Mouse (Mus musculus) CH12.LX (cell line): Measurements from ENCODE around the gene Plod1. TPM values are rescaled to one million over a fixed set of nuclear protein-coding genes. Genes with fewer than 3 reads are reported as not detected.

Experiments used
- DNase-seq: peaks from one replicate; pipeline ENCODE4 v3.0.0-alpha.2; 2013; ENCODE audit errors: extremely low read depth
- H3K27ac ChIP-seq: 2 replicates; pipeline ENCODE4 v1.5.1; 2012; ENCODE audit warnings: low read depth, mild to moderate bottlenecking, control low read depth, moderate library complexity; ENCODE audit not compliant: insufficient read depth
- H3K27me3 ChIP-seq: replicated peaks from 2 replicates; pipeline ENCODE3; 2012; ENCODE audit warnings: inconsistent platforms
- H3K36me3 ChIP-seq, 2 experiments: replicated peaks in 1 of 2; 2 replicates each; pipeline versions ENCODE3 to v1.6.1; 2012; ENCODE audit warnings: inconsistent platforms in 1 of 2, low read length in 1 of 2, mild to moderate bottlenecking in 1 of 2, mixed read lengths in 1 of 2, moderate library complexity in 1 of 2; ENCODE audit not compliant: control insufficient read depth in 1 of 2, insufficient read depth in 1 of 2
- H3K4me1 ChIP-seq, 2 experiments: 2 replicates each; pipeline ENCODE4 v1.6.1; 2012; ENCODE audit warnings: inconsistent platforms in 1 of 2, moderate library complexity in 1 of 2; ENCODE audit not compliant: insufficient read depth in 2 of 2, control insufficient read depth in 1 of 2
- H3K4me2 ChIP-seq: 2 replicates; pipeline ENCODE4 v1.6.1; 2012; ENCODE audit warnings: low read depth, mild to moderate bottlenecking, control low read depth; ENCODE audit not compliant: poor library complexity, insufficient read depth, severe bottlenecking
- H3K4me3 ChIP-seq, 3 experiments: fragments of 150-350 bp in 1 of 3; sonication (generic) in 1 of 3; replicated peaks in 1 of 3; 2 replicates each; pipeline versions ENCODE3 to v1.5.1; 2011 to 2012; ENCODE audit warnings: low read depth in 2 of 3, low read length in 2 of 3, mild to moderate bottlenecking in 2 of 3, moderate library complexity in 2 of 3, control low read depth in 1 of 3, improper control_type of control experiment in 1 of 3, inconsistent platforms in 1 of 3, mixed read lengths in 1 of 3; ENCODE audit not compliant: poor library complexity in 1 of 3
- H3K79me2 ChIP-seq: replicated peaks from 2 replicates; pipeline ENCODE4 v1.6.1; 2012; ENCODE audit warnings: mild to moderate bottlenecking, moderate library complexity; ENCODE audit not compliant: control insufficient read depth, poor library complexity, insufficient read depth, severe bottlenecking; ENCODE audit errors: extremely low read depth
- H3K9ac ChIP-seq: 2 replicates; pipeline ENCODE4 v1.6.1; 2012; ENCODE audit warnings: low read depth, mild to moderate bottlenecking, control low read depth, moderate library complexity; ENCODE audit not compliant: insufficient read depth
- H3K9me3 ChIP-seq: replicated peaks from 2 replicates; pipeline ENCODE3; 2012; ENCODE audit warnings: low read length, inconsistent platforms, mixed read lengths
- CHD1 ChIP-seq: IDR thresholded peaks from 2 replicates; pipeline ENCODE4 v1.6.1; 2012; ENCODE audit warnings: low read depth, low read length, improper control_type of control experiment, inconsistent platforms
- CTCF ChIP-seq, 2 experiments: IDR thresholded peaks in 1 of 2; conservative IDR thresholded peaks in 1 of 2; 2 replicates each; pipeline ENCODE4 v1.5.1; 2011 to 2012; ENCODE audit warnings: low read depth in 2 of 2, low read length in 2 of 2, improper control_type of control experiment in 1 of 2, inconsistent platforms in 1 of 2, mild to moderate bottlenecking in 1 of 2, moderate library complexity in 1 of 2
- ELF1 ChIP-seq: IDR thresholded peaks from 2 replicates; pipeline ENCODE4 v1.6.1; 2014; ENCODE audit warnings: low read depth, mild to moderate bottlenecking, inconsistent platforms, low read length, improper control_type of control experiment
- ETS1 ChIP-seq: conservative IDR thresholded peaks from 2 replicates; pipeline ENCODE4 v1.6.1; 2012; ENCODE audit warnings: low read depth, mild to moderate bottlenecking, inconsistent platforms, low read length, improper control_type of control experiment, moderate library complexity
- HCFC1 ChIP-seq: IDR thresholded peaks from 2 replicates; pipeline ENCODE4 v1.6.1; 2012; ENCODE audit warnings: low read depth, mild to moderate bottlenecking, inconsistent platforms, low read length, improper control_type of control experiment
- IRF4 ChIP-seq: IDR thresholded peaks from 2 replicates; pipeline ENCODE4 v1.6.1; 2014; ENCODE audit warnings: low read depth, mild to moderate bottlenecking, inconsistent platforms, low read length, improper control_type of control experiment
- JUN ChIP-seq: IDR thresholded peaks from 2 replicates; pipeline ENCODE4 v1.6.1; 2011; ENCODE audit warnings: low read depth, mild to moderate bottlenecking, low read length, improper control_type of control experiment, moderate library complexity; ENCODE audit not compliant: insufficient read depth
- JUND ChIP-seq: conservative IDR thresholded peaks from 2 replicates; pipeline ENCODE4 v1.6.1; 2011; ENCODE audit warnings: low read depth, low read length, improper control_type of control experiment
- MXI1 ChIP-seq: IDR thresholded peaks from 2 replicates; pipeline ENCODE4 v1.6.1; 2011; ENCODE audit warnings: mild to moderate bottlenecking, low read depth, low read length, improper control_type of control experiment
- NELFE ChIP-seq: IDR thresholded peaks from 2 replicates; pipeline ENCODE4 v1.6.1; 2011; ENCODE audit warnings: low read depth, low read length, improper control_type of control experiment
- PAX5 ChIP-seq: IDR thresholded peaks from 2 replicates; pipeline ENCODE4 v1.6.1; 2012; ENCODE audit warnings: low read length, inconsistent platforms, mixed read lengths
- POLR2A ChIP-seq: IDR thresholded peaks from 2 replicates; pipeline ENCODE4 v1.6.1; 2011; ENCODE audit warnings: low read depth, mild to moderate bottlenecking, improper control_type of control experiment, low read length
- POLR2AphosphoS2 ChIP-seq: IDR thresholded peaks from 2 replicates; pipeline ENCODE4 v1.6.1; 2011; ENCODE audit warnings: low read depth, low read length, improper control_type of control experiment
- RCOR1 ChIP-seq: conservative IDR thresholded peaks from 2 replicates; pipeline ENCODE4 v1.6.1; 2012; ENCODE audit warnings: low read depth, mild to moderate bottlenecking, inconsistent platforms, low read length, improper control_type of control experiment
- SIN3A ChIP-seq: IDR thresholded peaks from 2 replicates; pipeline ENCODE4 v1.6.1; 2012; ENCODE audit warnings: low read length, improper control_type of control experiment, inconsistent platforms
- TCF12 ChIP-seq: IDR thresholded peaks from 2 replicates; pipeline ENCODE4 v1.6.1; 2014; ENCODE audit warnings: low read depth, mild to moderate bottlenecking, inconsistent platforms, low read length, improper control_type of control experiment
- USF1 ChIP-seq: IDR thresholded peaks from 2 replicates; pipeline ENCODE4 v1.6.1; 2014; ENCODE audit warnings: low read depth, mild to moderate bottlenecking, inconsistent platforms, low read length, improper control_type of control experiment
- USF2 ChIP-seq: conservative IDR thresholded peaks from 2 replicates; pipeline ENCODE4 v1.6.1; 2011; ENCODE audit warnings: low read depth, low read length, improper control_type of control experiment
- ZKSCAN1 ChIP-seq: IDR thresholded peaks from 2 replicates; pipeline ENCODE4 v1.6.1; 2012; ENCODE audit warnings: low read depth, inconsistent platforms, low read length, improper control_type of control experiment, borderline replicate concordance
- ZMIZ1 ChIP-seq: IDR thresholded peaks from 2 replicates; pipeline ENCODE4 v1.6.1; 2012; ENCODE audit warnings: low read depth, mild to moderate bottlenecking, inconsistent platforms, low read length, improper control_type of control experiment
- ZNF384 ChIP-seq: IDR thresholded peaks from 2 replicates; pipeline ENCODE4 v1.6.1; 2012; ENCODE audit warnings: low read depth, low read length, improper control_type of control experiment, inconsistent platforms
- dilution Hi-C: fragments of 300-500 bp; cut with MboI; formaldehyde crosslinking; loops from 2 replicates; pipeline ENCODE4 v1.14.3; 2020; ENCODE audit warnings: low sequenced_read_pairs; ENCODE audit not compliant: extremely low pct_unique_long_range_greater_than_20kb, extremely low pct_ligation_motif_present
- in situ Hi-C: fragments of 300-500 bp; cut with MboI; formaldehyde crosslinking; loops from 3 replicates; pipeline ENCODE4 v1.14.3; 2019; ENCODE audit warnings: low sequenced_read_pairs, low pct_ligation_motif_present, low pct_unique_long_range_greater_than_20kb, mixed read lengths
- polyA plus RNA-seq: library from polyadenylated mRNA; unstranded; fragments of >175 nt; gene quantifications from 2 replicates; pipeline ENCODE4 v1.2.1, GENCODE M21; 2012; ENCODE audit warnings: low read depth; ENCODE audit not compliant: insufficient read length
- total RNA-seq, 2 experiments: library from RNA; depleted of rRNA; stranded (reverse); fragments of 300-350 nt in 1 of 2; fragments of >200 nt in 1 of 2; gene quantifications; 2 replicates each; pipeline ENCODE4 v1.2.3; 2012 to 2014

The Plod1 gene
- total and polyA plus RNA-seq, 3 experiments = 0.30 to 6.5 (median 1.9) TPM

GRCm38 (mm10) chr4:147978391-147978790 is 41.8 kb upstream of the Plod1 start:
- H3K79me2 ChIP-seq = no peaks in the 10 kb centered on the region
- no peak overlapping the region for H3K4me3 ChIP-seq
- H3K4me1 ChIP-seq = no peaks in the 10 kb centered on the region
- DNase-seq = no peak
- dilution Hi-C loops (no loop called here), in situ Hi-C loops (no loop called here)
- H3K9ac ChIP-seq = no peak overlapping the region
- peaks cover 73% of the 10 kb centered on the region for H3K27me3 ChIP-seq
- no peak overlapping the region for H3K4me2 ChIP-seq
- peaks cover 14% of the 10 kb centered on the region for H3K9me3 ChIP-seq
- TF ChIP-seq ZNF384 (no peak), CTCF (conservative IDR thresholded peaks at IDR 0.05 in 1 of 2, IDR thresholded peaks at IDR 0.05 in 1 of 2; ENCODE audit: low read depth in 2 of 2, low read length in 2 of 2) (no peak), CHD1 (no peak), ELF1 (no peak), ZMIZ1 (no peak), JUN (no peak), ZKSCAN1 (no peak), POLR2AphosphoS2 (no peak), USF2 (no peak), NELFE (no peak), JUND (no peak), IRF4 (no peak)
- no peaks in the 10 kb centered on the region for H3K36me3 ChIP-seq
- H3K27ac ChIP-seq = no peak overlapping the region

- in situ Hi-C loops (no loop called here), dilution Hi-C loops (no loop called here)
- no peak overlapping the region for H3K4me2 ChIP-seq
- H3K9me3 ChIP-seq = peaks cover 18% of the 10 kb centered on the region
- H3K4me1 ChIP-seq = no peaks in the 10 kb centered on the region
- H3K27me3 ChIP-seq = peaks cover 73% of the 10 kb centered on the region
- no peaks in the 10 kb centered on the region for H3K79me2 ChIP-seq
- no peak overlapping the region for H3K9ac ChIP-seq
- no peak overlapping the region for H3K4me3 ChIP-seq
- TF ChIP-seq TCF12 (no peak), USF1 (no peak), SIN3A (no peak), PAX5 (no peak), HCFC1 (no peak), ETS1 (no peak), ZMIZ1 (no peak), RCOR1 (no peak), IRF4 (no peak), POLR2A (no peak), MXI1 (no peak)
- no peaks in the 10 kb centered on the region for H3K36me3 ChIP-seq
- H3K27ac ChIP-seq = no peak overlapping the region
- no peak for DNase-seq
Observed at GRCm38 (mm10) chr4:147977726-147978125, 41.2 kb upstream of the Plod1 start.
